Mouse (Mus musculus) limb, embryonic 14.5 days (tissue): ENCODE results near the gene Actn3. TPM values are rescaled to one million over a fixed set of nuclear protein-coding genes. Genes with fewer than 3 reads are reported as not detected.
A peak's percentile ranks its signal among the peaks of the same experiment; 100 is the strongest.

Experiments
- ATAC-seq: fragments of 200-750 bp; cut with Nextera tagmentation; 2 replicates; pipeline ENCODE4 v1.8.0; 2017; ENCODE audit warnings: low read depth, moderate number of reproducible peaks, moderate TSS enrichment; ENCODE audit not compliant: low FRiP score
- DNase-seq: peaks from one replicate; pipeline ENCODE4 v3.0.0-alpha.2; 2015; ENCODE audit warnings: low spot score
- H3K27ac ChIP-seq: fragments of 300-500 bp; sonication (generic); replicated peaks from 2 replicates; pipeline ENCODE4 v1.5.1; 2014; ENCODE audit warnings: low read depth, mild to moderate bottlenecking, low read length, moderate library complexity, mixed read lengths
- H3K27me3 ChIP-seq: fragments of 300-500 bp; sonication (generic); 2 replicates; pipeline ENCODE4 v1.6.1; 2014; ENCODE audit warnings: low read length, mixed read lengths; ENCODE audit not compliant: control insufficient read depth, insufficient read depth
- H3K36me3 ChIP-seq: fragments of 300-500 bp; sonication (generic); 2 replicates; pipeline ENCODE4 v1.6.1; 2014; ENCODE audit warnings: mild to moderate bottlenecking, low read length, moderate library complexity, mixed read lengths; ENCODE audit not compliant: control insufficient read depth, insufficient read depth
- H3K4me1 ChIP-seq: fragments of 300-500 bp; sonication (generic); 2 replicates; pipeline ENCODE4 v1.6.1; 2014; ENCODE audit warnings: antibody characterized with exemption, low read length, mixed read lengths; ENCODE audit not compliant: control insufficient read depth, insufficient read depth
- H3K4me2 ChIP-seq: fragments of 300-500 bp; sonication (generic); replicated peaks from 2 replicates; pipeline ENCODE4 v1.6.1; 2014; ENCODE audit warnings: low read depth, mild to moderate bottlenecking, low read length, moderate library complexity; ENCODE audit not compliant: severe bottlenecking
- H3K4me3 ChIP-seq: fragments of 300-500 bp; sonication (generic); replicated peaks from 2 replicates; pipeline ENCODE4 v1.5.1; 2014; ENCODE audit warnings: low read length
- H3K9ac ChIP-seq: fragments of 300-500 bp; sonication (generic); 2 replicates; pipeline ENCODE4 v1.6.1; 2014; ENCODE audit warnings: mild to moderate bottlenecking, low read depth, low read length, moderate library complexity; ENCODE audit not compliant: severe bottlenecking
- H3K9me3 ChIP-seq: fragments of 300-500 bp; sonication (generic); 2 replicates; pipeline ENCODE4 v1.6.1; 2016; ENCODE audit warnings: low read length; ENCODE audit not compliant: control insufficient read depth
- POLR2A ChIP-seq: fragments of 200-500 bp; IDR thresholded peaks from 2 replicates; pipeline ENCODE4 v1.8.0; 2012; ENCODE audit warnings: inconsistent platforms, mild to moderate bottlenecking, moderate library complexity, borderline replicate concordance; ENCODE audit not compliant: insufficient read depth, insufficient read length; ENCODE audit errors: extremely low read depth
- WGBS: fragments of 180-500 bp; shearing (Covaris S2); extraction: QIAGEN DNeasy Blood & Tissue Kit; methylation state at CpG from one replicate; pipeline ENCODE4 v1.1.7; 2014; 5-methylcytosine and 5-hydroxymethylcytosine counted together
- polyA plus RNA-seq, 2 experiments: library from polyadenylated mRNA; depleted of rRNA in 1 of 2; stranded (reverse) in 1 of 2; unstranded in 1 of 2; fragments of >200 nt; fragmentation: Nextera tagmentation in 1 of 2; extraction: Ambion mirVana in 1 of 2; gene quantifications; 2 replicates each; pipeline versions ENCODE4 v1.2.1 to v1.2.3; 2012 to 2014

The Actn3 gene
- polyA plus RNA-seq, 2 experiments: 8.3 to 11.9 TPM

DNA sequence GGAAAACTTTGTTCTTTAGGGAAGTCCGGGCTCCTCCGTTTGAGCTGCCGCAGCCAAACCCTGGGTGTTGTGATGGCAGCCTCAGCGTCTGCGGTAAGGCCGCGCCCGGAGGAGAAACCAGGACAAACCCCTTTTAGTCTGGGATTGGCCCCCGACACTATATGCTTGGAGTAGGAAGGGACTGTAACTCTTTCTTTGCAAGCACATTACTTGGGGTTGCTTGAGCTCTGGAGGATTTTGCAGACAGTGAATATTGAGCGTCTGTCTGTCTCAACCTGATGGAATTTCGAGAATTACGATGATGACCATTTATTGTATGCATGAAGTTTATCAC, 65.8 kb downstream of the Actn3 start:
- Histone ChIP-seq H3K4me3 (peak overlapping the region; percentile 91), H3K27me3 (no peaks in the 10 kb centered on the region), H3K9me3 (no peaks in the 10 kb centered on the region), H3K27ac (peak overlapping the region; percentile 95), H3K36me3 (no peaks in the 10 kb centered on the region), H3K4me2 (peak overlapping the region; percentile 93), H3K9ac (peak overlapping the region; percentile 88), H3K4me1 (peaks cover 21% of the 10 kb centered on the region)
- ATAC-seq (peak; percentile 68), DNase-seq (no peak)
- whole genome bisulfite sequencing: 3% methylated on average over 12 of the region's 12 CpGs
- no peak for TF ChIP-seq POLR2A

Other genes with a start within 250 kb of the Actn3 start
- 1.4 and 1.9 TPM in 2 replicates for gene Gm960, start 179.2 kb downstream of the Actn3 start, polyA plus RNA-seq (2012; rRNA removed)
- 3.1 and 3.7 TPM in 2 replicates for gene Gm960, start 179.2 kb downstream of the Actn3 start, polyA plus RNA-seq (2014; fragmentation: Nextera tagmentation; extraction: Ambion mirVana)
- 1.9 and 2.5 TPM in 2 replicates for gene Sptbn2, start 166.7 kb downstream of the Actn3 start, polyA plus RNA-seq (2012; rRNA removed)
- gene Sptbn2, start 166.7 kb downstream of the Actn3 start, polyA plus RNA-seq (2014; fragmentation: Nextera tagmentation; extraction: Ambion mirVana): 4.2 TPM in 2 replicates
- gene Rbm4b, start 121.4 kb downstream of the Actn3 start, polyA plus RNA-seq (2012; rRNA removed): 36.9 and 38.1 TPM in 2 replicates
- gene Rbm4b, start 121.4 kb downstream of the Actn3 start, polyA plus RNA-seq (2014; fragmentation: Nextera tagmentation; extraction: Ambion mirVana): 63.2 and 71.8 TPM in 2 replicates
- gene Rbm4, start 84.0 kb downstream of the Actn3 start, polyA plus RNA-seq (2012; rRNA removed): 107 and 111 TPM in 2 replicates
- 78.9 and 82.6 TPM in 2 replicates for gene Rbm4, start 84.0 kb downstream of the Actn3 start, polyA plus RNA-seq (2014; fragmentation: Nextera tagmentation; extraction: Ambion mirVana)
- 36.0 and 83.7 TPM in 2 replicates for gene Gm21992, start 66.3 kb downstream of the Actn3 start, polyA plus RNA-seq (2012; rRNA removed)
- gene Gm21992, start 66.3 kb downstream of the Actn3 start, polyA plus RNA-seq (2014; fragmentation: Nextera tagmentation; extraction: Ambion mirVana): 15.5 and 22.0 TPM in 2 replicates
- gene Rbm14, start 66.3 kb downstream of the Actn3 start, polyA plus RNA-seq (2012; rRNA removed): 69.9 and 98.5 TPM in 2 replicates
- 69.8 and 71.9 TPM in 2 replicates for gene Rbm14, start 66.3 kb downstream of the Actn3 start, polyA plus RNA-seq (2014; fragmentation: Nextera tagmentation; extraction: Ambion mirVana)
- gene Ccs, start 38.6 kb downstream of the Actn3 start, polyA plus RNA-seq (2012; rRNA removed): 57.2 and 65.9 TPM in 2 replicates
- gene Ccs, start 38.6 kb downstream of the Actn3 start, polyA plus RNA-seq (2014; fragmentation: Nextera tagmentation; extraction: Ambion mirVana): 63.2 and 64.8 TPM in 2 replicates
- 0.03 and 0.05 TPM in 2 replicates for gene Ccdc87, start 38.5 kb downstream of the Actn3 start, polyA plus RNA-seq (2012; rRNA removed)
- gene Ccdc87, start 38.5 kb downstream of the Actn3 start, polyA plus RNA-seq (2014; fragmentation: Nextera tagmentation; extraction: Ambion mirVana): 0.06 and 0.26 TPM in 2 replicates
- gene Ctsf, start 22.8 kb downstream of the Actn3 start, polyA plus RNA-seq (2012; rRNA removed): 49.9 and 84.7 TPM in 2 replicates
- 38.9 and 45.9 TPM in 2 replicates for gene Ctsf, start 22.8 kb downstream of the Actn3 start, polyA plus RNA-seq (2014; fragmentation: Nextera tagmentation; extraction: Ambion mirVana)
- gene Zdhhc24, start 759 bp upstream of the Actn3 start, polyA plus RNA-seq (2012; rRNA removed): 22.7 and 30.9 TPM in 2 replicates
- gene Zdhhc24, start 759 bp upstream of the Actn3 start, polyA plus RNA-seq (2014; fragmentation: Nextera tagmentation; extraction: Ambion mirVana): 7.7 and 9.7 TPM in 2 replicates
- 7.6 and 8.1 TPM in 2 replicates for gene Bbs1, start 28.7 kb upstream of the Actn3 start, polyA plus RNA-seq (2012; rRNA removed)
- gene Bbs1, start 28.7 kb upstream of the Actn3 start, polyA plus RNA-seq (2014; fragmentation: Nextera tagmentation; extraction: Ambion mirVana): 3.8 and 4.9 TPM in 2 replicates
- 96.5 and 116 TPM in 2 replicates for gene Dpp3, start 50.4 kb upstream of the Actn3 start, polyA plus RNA-seq (2012; rRNA removed)
- gene Dpp3, start 50.4 kb upstream of the Actn3 start, polyA plus RNA-seq (2014; fragmentation: Nextera tagmentation; extraction: Ambion mirVana): 90.9 and 94.0 TPM in 2 replicates
- gene Peli3, start 65.2 kb upstream of the Actn3 start, polyA plus RNA-seq (2012; rRNA removed): 2.7 and 5.1 TPM in 2 replicates
- gene Peli3, start 65.2 kb upstream of the Actn3 start, polyA plus RNA-seq (2014; fragmentation: Nextera tagmentation; extraction: Ambion mirVana): 1.8 and 2.5 TPM in 2 replicates
- gene Mrpl11, start 84.2 kb upstream of the Actn3 start, polyA plus RNA-seq (2012; rRNA removed): 59.5 and 74.3 TPM in 2 replicates
- 105 and 108 TPM in 2 replicates for gene Mrpl11, start 84.2 kb upstream of the Actn3 start, polyA plus RNA-seq (2014; fragmentation: Nextera tagmentation; extraction: Ambion mirVana)
- 0.50 and 0.60 TPM in 2 replicates for gene Npas4, start 112.4 kb upstream of the Actn3 start, polyA plus RNA-seq (2012; rRNA removed)
- gene Npas4, start 112.4 kb upstream of the Actn3 start, polyA plus RNA-seq (2014; fragmentation: Nextera tagmentation; extraction: Ambion mirVana): not detected in 2 replicates
- 15.7 and 25.5 TPM in 2 replicates for gene Slc29a2, start 146.0 kb upstream of the Actn3 start, polyA plus RNA-seq (2012; rRNA removed)
- 3.7 and 5.0 TPM in 2 replicates for gene Slc29a2, start 146.0 kb upstream of the Actn3 start, polyA plus RNA-seq (2014; fragmentation: Nextera tagmentation; extraction: Ambion mirVana)
- gene B4gat1, start 160.9 kb upstream of the Actn3 start, polyA plus RNA-seq (2012; rRNA removed): 31.3 and 46.6 TPM in 2 replicates
- gene B4gat1, start 160.9 kb upstream of the Actn3 start, polyA plus RNA-seq (2014; fragmentation: Nextera tagmentation; extraction: Ambion mirVana): 43.7 and 45.2 TPM in 2 replicates
- 1.3 and 2.5 TPM in 2 replicates for gene AC124502.3, start 161.0 kb upstream of the Actn3 start, polyA plus RNA-seq (2012; rRNA removed)
- gene AC124502.3, start 161.0 kb upstream of the Actn3 start, polyA plus RNA-seq (2014; fragmentation: Nextera tagmentation; extraction: Ambion mirVana): 0.84 and 1.7 TPM in 2 replicates
- 30.2 TPM in 2 replicates for gene Brms1, start 163.4 kb upstream of the Actn3 start, polyA plus RNA-seq (2012; rRNA removed)
- gene Brms1, start 163.4 kb upstream of the Actn3 start, polyA plus RNA-seq (2014; fragmentation: Nextera tagmentation; extraction: Ambion mirVana): 38.1 and 38.9 TPM in 2 replicates
- gene Rin1, start 172.6 kb upstream of the Actn3 start, polyA plus RNA-seq (2012; rRNA removed): 4.9 and 6.1 TPM in 2 replicates
- 2.5 and 2.6 TPM in 2 replicates for gene Rin1, start 172.6 kb upstream of the Actn3 start, polyA plus RNA-seq (2014; fragmentation: Nextera tagmentation; extraction: Ambion mirVana)
- gene Cd248, start 190.2 kb upstream of the Actn3 start, polyA plus RNA-seq (2012; rRNA removed): 97.5 and 115 TPM in 2 replicates
- gene Cd248, start 190.2 kb upstream of the Actn3 start, polyA plus RNA-seq (2014; fragmentation: Nextera tagmentation; extraction: Ambion mirVana): 123 and 127 TPM in 2 replicates
- gene Tmem151a, start 207.6 kb upstream of the Actn3 start, polyA plus RNA-seq (2012; rRNA removed): 0.96 and 1.4 TPM in 2 replicates
- 1.8 and 2.1 TPM in 2 replicates for gene Tmem151a, start 207.6 kb upstream of the Actn3 start, polyA plus RNA-seq (2014; fragmentation: Nextera tagmentation; extraction: Ambion mirVana)
- gene Yif1a, start 210.6 kb upstream of the Actn3 start, polyA plus RNA-seq (2012; rRNA removed): 121 and 130 TPM in 2 replicates
- gene Yif1a, start 210.6 kb upstream of the Actn3 start, polyA plus RNA-seq (2014; fragmentation: Nextera tagmentation; extraction: Ambion mirVana): 129 and 144 TPM in 2 replicates
- 40.8 and 60.9 TPM in 2 replicates for gene Cnih2, start 220.6 kb upstream of the Actn3 start, polyA plus RNA-seq (2012; rRNA removed)
- gene Cnih2, start 220.6 kb upstream of the Actn3 start, polyA plus RNA-seq (2014; fragmentation: Nextera tagmentation; extraction: Ambion mirVana): 40.5 and 45.1 TPM in 2 replicates
- gene Rab1b, start 229.2 kb upstream of the Actn3 start, polyA plus RNA-seq (2012; rRNA removed): 192 and 235 TPM in 2 replicates
- gene Rab1b, start 229.2 kb upstream of the Actn3 start, polyA plus RNA-seq (2014; fragmentation: Nextera tagmentation; extraction: Ambion mirVana): 249 and 255 TPM in 2 replicates
- gene Klc2, start 240.7 kb upstream of the Actn3 start, polyA plus RNA-seq (2012; rRNA removed): 45.8 and 54.0 TPM in 2 replicates
- gene Klc2, start 240.7 kb upstream of the Actn3 start, polyA plus RNA-seq (2014; fragmentation: Nextera tagmentation; extraction: Ambion mirVana): 14.9 and 16.3 TPM in 2 replicates